Mouse (Mus musculus): Measurements from ENCODE around the gene Miga2. TPM values are rescaled to one million over a fixed set of nuclear protein-coding genes. Genes with fewer than 3 reads are reported as not detected.

The Miga2 gene
- polyA plus RNA-seq (2014; fragmentation: Illumina TruSeq; extraction: RNeasy Lipid Tissue Mini Kit (QIAGEN cat#74804); ENCODE audit: low read depth, low replicate concordance): 77.6 TPM

GRCm38 (mm10) chr2:30363773-30364650, at the start of gene Miga2:
TSS of gene Miga2 (plus strand) at chr2:30364233.

GRCm38 (mm10) chr2:30358533-30359531, 5.2 kb upstream of the Miga2 start, which contains the start of gene Sh3glb2:
TSS of gene Sh3glb2 (minus strand) at chr2:30359337.

GRCm38 (mm10) chr2:30392114-30392576, 28.1 kb downstream of the Miga2 start, which contains the start of gene Dolpp1:
TSS of gene Dolpp1 (plus strand) at chr2:30392254.

GRCm38 (mm10) chr2:30415157-30415935, 51.3 kb downstream of the Miga2 start, which contains the start of gene Crat:
TSS of gene Crat (minus strand) at chr2:30415813.

GRCm38 (mm10) chr2:30415936-30416648, 52.1 kb downstream of the Miga2 start, which contains the start of gene Ptpa:
TSS of gene Ptpa (plus strand) at chr2:30416039.

Other genes with a start within 250 kb of the Miga2 start
- 29.0 TPM for gene Zer1, start 239.6 kb upstream of the Miga2 start, polyA plus RNA-seq (2014; fragmentation: Illumina TruSeq; extraction: RNeasy Lipid Tissue Mini Kit (QIAGEN cat#74804); ENCODE audit: low read depth, low replicate concordance)
- 16.3 TPM for gene Tbc1d13, start 230.5 kb upstream of the Miga2 start, polyA plus RNA-seq (2014; fragmentation: Illumina TruSeq; extraction: RNeasy Lipid Tissue Mini Kit (QIAGEN cat#74804); ENCODE audit: low read depth, low replicate concordance)
- 74.8 TPM for gene Endog, start 192.7 kb upstream of the Miga2 start, polyA plus RNA-seq (2014; fragmentation: Illumina TruSeq; extraction: RNeasy Lipid Tissue Mini Kit (QIAGEN cat#74804); ENCODE audit: low read depth, low replicate concordance)
- gene Spout1, start 185.8 kb upstream of the Miga2 start, polyA plus RNA-seq (2014; fragmentation: Illumina TruSeq; extraction: RNeasy Lipid Tissue Mini Kit (QIAGEN cat#74804); ENCODE audit: low read depth, low replicate concordance): 9.4 TPM
- gene Kyat1, start 158.4 kb upstream of the Miga2 start, polyA plus RNA-seq (2014; fragmentation: Illumina TruSeq; extraction: RNeasy Lipid Tissue Mini Kit (QIAGEN cat#74804); ENCODE audit: low read depth, low replicate concordance): 40.3 TPM
- 24.1 TPM for gene Lrrc8a, start 126.5 kb upstream of the Miga2 start, polyA plus RNA-seq (2014; fragmentation: Illumina TruSeq; extraction: RNeasy Lipid Tissue Mini Kit (QIAGEN cat#74804); ENCODE audit: low read depth, low replicate concordance)
- 5.9 TPM for gene Gm28035, start 123.7 kb upstream of the Miga2 start, polyA plus RNA-seq (2014; fragmentation: Illumina TruSeq; extraction: RNeasy Lipid Tissue Mini Kit (QIAGEN cat#74804); ENCODE audit: low read depth, low replicate concordance)
- 112 TPM for gene Phyhd1, start 98.0 kb upstream of the Miga2 start, polyA plus RNA-seq (2014; fragmentation: Illumina TruSeq; extraction: RNeasy Lipid Tissue Mini Kit (QIAGEN cat#74804); ENCODE audit: low read depth, low replicate concordance)
- gene Gm28038, start 83.2 kb upstream of the Miga2 start, polyA plus RNA-seq (2014; fragmentation: Illumina TruSeq; extraction: RNeasy Lipid Tissue Mini Kit (QIAGEN cat#74804); ENCODE audit: low read depth, low replicate concordance): not detected
- 22.6 TPM for gene Dolk, start 77.9 kb upstream of the Miga2 start, polyA plus RNA-seq (2014; fragmentation: Illumina TruSeq; extraction: RNeasy Lipid Tissue Mini Kit (QIAGEN cat#74804); ENCODE audit: low read depth, low replicate concordance)
- gene Nup188, start 77.8 kb upstream of the Miga2 start, polyA plus RNA-seq (2014; fragmentation: Illumina TruSeq; extraction: RNeasy Lipid Tissue Mini Kit (QIAGEN cat#74804); ENCODE audit: low read depth, low replicate concordance): 13.9 TPM
- gene Sh3glb2, start 4.9 kb upstream of the Miga2 start, polyA plus RNA-seq (2014; fragmentation: Illumina TruSeq; extraction: RNeasy Lipid Tissue Mini Kit (QIAGEN cat#74804); ENCODE audit: low read depth, low replicate concordance): 78.3 TPM
- 9.7 TPM for gene Dolpp1, start 28.0 kb downstream of the Miga2 start, polyA plus RNA-seq (2014; fragmentation: Illumina TruSeq; extraction: RNeasy Lipid Tissue Mini Kit (QIAGEN cat#74804); ENCODE audit: low read depth, low replicate concordance)
- 388 TPM for gene Crat, start 51.6 kb downstream of the Miga2 start, polyA plus RNA-seq (2014; fragmentation: Illumina TruSeq; extraction: RNeasy Lipid Tissue Mini Kit (QIAGEN cat#74804); ENCODE audit: low read depth, low replicate concordance)
- 72.3 TPM for gene Ptpa, start 51.8 kb downstream of the Miga2 start, polyA plus RNA-seq (2014; fragmentation: Illumina TruSeq; extraction: RNeasy Lipid Tissue Mini Kit (QIAGEN cat#74804); ENCODE audit: low read depth, low replicate concordance)
- gene Ier5l, start 110.0 kb downstream of the Miga2 start, polyA plus RNA-seq (2014; fragmentation: Illumina TruSeq; extraction: RNeasy Lipid Tissue Mini Kit (QIAGEN cat#74804); ENCODE audit: low read depth, low replicate concordance): 2.9 TPM
- 1.0 TPM for gene Cstad, start 230.8 kb downstream of the Miga2 start, polyA plus RNA-seq (2014; fragmentation: Illumina TruSeq; extraction: RNeasy Lipid Tissue Mini Kit (QIAGEN cat#74804); ENCODE audit: low read depth, low replicate concordance)

All from heart, adult 10 weeks (tissue).